Mouse (Mus musculus): Measurements from ENCODE around the gene Myh4.
A peak's percentile ranks its signal among the peaks of the same experiment; 100 is the strongest.

The Myh4 gene

DNA sequence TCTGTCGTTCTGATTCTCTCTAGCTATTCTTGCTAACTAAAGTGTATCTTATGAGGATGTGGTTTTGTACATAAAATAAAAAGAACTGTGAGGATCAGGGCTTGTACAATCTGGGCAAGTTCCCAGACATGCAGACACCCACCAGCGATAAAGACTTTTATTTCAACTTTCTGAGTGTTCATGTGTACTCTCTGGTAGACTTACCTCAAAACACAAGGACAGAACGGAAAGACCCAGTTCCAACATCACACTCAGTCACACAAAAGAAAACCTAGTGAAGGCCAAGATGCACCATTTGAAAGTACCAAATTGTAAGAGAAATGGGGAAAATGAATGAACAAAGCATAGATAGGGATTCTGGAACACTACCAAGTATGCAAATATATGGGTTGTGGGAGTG lies 9.1 kb upstream of the Myh4 start:
- Histone ChIP-seq H3K4me3 (replicated peaks; ENCODE audit: low read length) (no peak overlapping the region), H3K4me1 (replicated peaks; ENCODE audit: low read depth, low read length) (no peaks in the 10 kb centered on the region), H3K36me3 (ENCODE audit: insufficient read depth, low read length) (no peaks in the 10 kb centered on the region), H3K27me3 (ENCODE audit: insufficient read depth, low read length) (no peaks in the 10 kb centered on the region), H3K9me3 (ENCODE audit: low read length) (peaks cover 7% of the 10 kb centered on the region)
- TF ChIP-seq NANOG (IDR thresholded peaks at IDR 0.05; ENCODE audit: borderline replicate concordance, low read length): no peak

DNA sequence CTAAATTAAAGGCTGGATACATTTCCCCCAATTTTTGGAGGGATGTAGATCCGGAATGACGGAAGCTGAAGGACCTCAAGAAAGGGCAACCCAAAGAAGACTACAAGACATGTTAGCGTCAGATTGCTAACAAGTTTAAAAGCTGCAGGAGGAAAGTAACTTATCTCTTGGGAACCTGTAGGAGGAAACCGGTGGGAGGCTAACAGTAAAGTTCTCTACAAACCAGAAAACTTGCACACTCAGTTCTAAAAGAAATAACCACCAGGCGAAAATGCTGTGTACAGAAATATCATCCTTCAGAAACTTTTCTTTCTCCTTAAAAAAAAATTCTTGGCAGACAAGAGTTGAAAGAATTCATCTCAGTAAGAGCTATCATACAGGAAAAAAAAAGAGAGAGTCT lies 8.7 kb upstream of the Myh4 start:
- Histone ChIP-seq H3K27me3 (ENCODE audit: insufficient read depth, low read length) (no peaks in the 10 kb centered on the region), H3K9me3 (ENCODE audit: low read length) (peaks cover 7% of the 10 kb centered on the region), H3K4me1 (replicated peaks; ENCODE audit: low read depth, low read length) (no peaks in the 10 kb centered on the region), H3K4me3 (replicated peaks; ENCODE audit: low read length) (no peak overlapping the region), H3K36me3 (ENCODE audit: insufficient read depth, low read length) (no peaks in the 10 kb centered on the region)
- TF ChIP-seq NANOG (IDR thresholded peaks at IDR 0.05; ENCODE audit: borderline replicate concordance, low read length) (no peak), CTCF (conservative IDR thresholded peaks at IDR 0.05; ENCODE audit: low read length) (no peak), POU5F1 (IDR thresholded peaks at IDR 0.05; ENCODE audit: borderline replicate concordance, low read length) (no peak)

DNA sequence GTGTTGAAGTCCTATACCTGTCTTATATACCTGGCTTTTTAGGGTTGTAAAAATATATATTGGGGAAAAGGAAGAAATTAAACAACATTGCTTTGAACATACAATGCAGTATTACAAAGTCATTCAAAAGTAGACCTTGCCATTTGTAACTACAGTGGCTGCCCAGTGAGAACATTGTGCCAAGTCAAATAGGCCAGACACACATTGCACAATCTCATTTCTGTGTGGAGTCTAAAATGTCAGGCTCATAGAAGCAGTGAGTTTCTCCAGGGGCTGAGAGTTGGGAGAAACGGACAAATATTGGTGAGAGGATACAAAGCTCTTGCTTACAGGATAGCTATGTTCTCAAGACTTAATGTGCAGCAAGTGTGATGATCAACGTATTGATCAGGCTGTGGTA lies 7.9 kb upstream of the Myh4 start:
- no peak for TF ChIP-seq NANOG (IDR thresholded peaks at IDR 0.05; ENCODE audit: borderline replicate concordance, low read length)
- TF ChIP-seq POU5F1 (IDR thresholded peaks at IDR 0.05; ENCODE audit: borderline replicate concordance, low read length): no peak
- TF ChIP-seq CTCF (conservative IDR thresholded peaks at IDR 0.05; ENCODE audit: low read length): no peak

DNA sequence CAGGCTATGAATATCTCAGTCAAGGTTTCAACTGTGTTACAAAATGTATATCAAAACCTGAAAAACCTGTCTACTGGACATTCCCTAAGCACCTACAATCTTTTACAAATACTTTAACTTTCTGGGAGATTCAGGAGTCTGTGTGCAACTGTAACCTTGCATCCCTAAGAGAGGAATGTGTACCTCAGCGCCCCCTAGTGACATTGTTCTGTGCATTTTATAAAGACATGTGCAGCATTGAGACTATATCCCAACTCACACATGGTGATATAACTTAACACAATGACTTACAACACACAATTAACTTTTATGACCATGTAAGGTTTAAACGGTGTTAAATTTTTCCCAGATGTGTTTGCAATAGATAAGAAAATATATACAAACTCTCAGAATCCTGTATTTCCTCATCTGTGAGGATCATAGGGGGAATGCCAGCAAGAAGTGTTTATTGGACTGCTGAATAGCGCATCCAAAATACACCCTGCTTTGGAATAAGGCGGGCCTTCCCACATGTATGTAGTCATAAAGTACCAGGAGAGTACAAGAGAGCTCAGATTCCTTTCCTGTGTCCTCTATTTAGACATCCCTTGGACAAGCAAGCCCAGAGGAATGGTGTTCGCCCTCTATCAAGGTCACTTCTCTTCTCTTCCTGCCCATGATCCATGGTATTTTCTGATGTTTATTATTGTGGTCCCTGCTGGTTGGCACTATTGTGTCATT lies 2.0 kb upstream of the Myh4 start:
- Histone ChIP-seq H3K4me1 (replicated peaks; ENCODE audit: low read depth, low read length) (no peaks in the 10 kb centered on the region), H3K27me3 (ENCODE audit: insufficient read depth, low read length) (no peaks in the 10 kb centered on the region), H3K9me3 (ENCODE audit: low read length) (peaks cover 7% of the 10 kb centered on the region), H3K4me3 (replicated peaks; ENCODE audit: low read length) (no peak overlapping the region), H3K36me3 (ENCODE audit: insufficient read depth, low read length) (no peaks in the 10 kb centered on the region)
- peak; percentile 29 for TF ChIP-seq CTCF (conservative IDR thresholded peaks at IDR 0.05; ENCODE audit: low read length)
- no peak for TF ChIP-seq NANOG (IDR thresholded peaks at IDR 0.05; ENCODE audit: borderline replicate concordance, low read length)
- no peak for TF ChIP-seq POU5F1 (IDR thresholded peaks at IDR 0.05; ENCODE audit: borderline replicate concordance, low read length)

More for the DNA sequence above, 7.9 kb upstream of the Myh4 start:
- Histone ChIP-seq H3K36me3 (ENCODE audit: insufficient read depth, low read length) (no peaks in the 10 kb centered on the region), H3K4me1 (replicated peaks; ENCODE audit: low read depth, low read length) (no peaks in the 10 kb centered on the region), H3K9me3 (ENCODE audit: low read length) (peaks cover 7% of the 10 kb centered on the region), H3K27me3 (ENCODE audit: insufficient read depth, low read length) (no peaks in the 10 kb centered on the region), H3K4me3 (replicated peaks; ENCODE audit: low read length) (no peak overlapping the region)

DNA sequence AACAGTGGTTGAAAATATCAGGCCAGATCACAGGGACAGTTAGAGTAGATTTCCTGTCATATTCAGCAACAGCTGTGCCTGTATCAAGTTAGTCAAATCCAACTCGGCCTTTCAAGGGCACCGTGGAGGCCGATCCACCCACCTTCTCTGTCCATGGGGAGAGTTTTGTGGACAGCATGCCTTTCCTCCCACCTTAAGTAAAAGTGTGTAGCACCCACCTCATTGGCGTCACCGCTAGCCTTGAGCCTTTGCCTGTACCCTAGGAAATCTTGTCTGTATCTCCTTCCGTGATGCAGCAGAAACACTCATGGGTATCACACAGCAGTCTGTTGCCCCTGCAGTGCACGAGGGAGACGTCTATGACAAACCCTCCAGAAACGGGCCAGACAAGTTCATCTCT lies 1.0 kb upstream of the Myh4 start:
- H3K4me1 ChIP-seq (replicated peaks; ENCODE audit: low read depth, low read length): no peaks in the 10 kb centered on the region
- H3K4me3 ChIP-seq (replicated peaks; ENCODE audit: low read length): no peak overlapping the region
- peaks cover 7% of the 10 kb centered on the region for H3K9me3 ChIP-seq (ENCODE audit: low read length)
- no peak for TF ChIP-seq CTCF (conservative IDR thresholded peaks at IDR 0.05; ENCODE audit: low read length)
- TF ChIP-seq NANOG (IDR thresholded peaks at IDR 0.05; ENCODE audit: borderline replicate concordance, low read length): no peak
- TF ChIP-seq POU5F1 (IDR thresholded peaks at IDR 0.05; ENCODE audit: borderline replicate concordance, low read length): no peak
- no peaks in the 10 kb centered on the region for H3K27me3 ChIP-seq (ENCODE audit: insufficient read depth, low read length)
- no peaks in the 10 kb centered on the region for H3K36me3 ChIP-seq (ENCODE audit: insufficient read depth, low read length)

DNA sequence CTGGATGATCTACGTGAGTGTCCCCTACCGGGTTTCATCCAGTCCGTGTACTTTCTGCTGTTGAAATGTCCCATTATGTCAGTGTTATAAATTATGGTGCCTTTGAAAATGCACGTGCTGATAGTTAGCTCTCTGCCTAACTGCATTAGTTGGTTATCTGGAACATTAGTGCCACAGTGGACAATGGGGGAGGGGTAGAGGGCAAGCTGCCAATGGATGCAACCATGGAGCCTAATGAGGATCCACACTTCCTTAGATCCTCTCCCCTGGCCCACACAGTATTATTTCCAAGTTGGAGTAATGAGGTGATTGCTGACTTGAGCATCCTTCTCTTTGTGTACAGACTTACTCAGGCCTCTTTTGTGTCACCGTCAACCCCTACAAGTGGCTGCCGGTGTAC lies 3.2 kb downstream of the Myh4 start:
- Histone ChIP-seq H3K9me3 (ENCODE audit: low read length) (no peaks in the 10 kb centered on the region), H3K4me3 (replicated peaks; ENCODE audit: low read length) (no peak overlapping the region), H3K4me1 (replicated peaks; ENCODE audit: low read depth, low read length) (no peaks in the 10 kb centered on the region), H3K27me3 (ENCODE audit: insufficient read depth, low read length) (no peaks in the 10 kb centered on the region), H3K36me3 (ENCODE audit: insufficient read depth, low read length) (no peaks in the 10 kb centered on the region)
- TF ChIP-seq NANOG (IDR thresholded peaks at IDR 0.05; ENCODE audit: borderline replicate concordance, low read length): no peak
- no peak for TF ChIP-seq POU5F1 (IDR thresholded peaks at IDR 0.05; ENCODE audit: borderline replicate concordance, low read length)
- no peak for TF ChIP-seq CTCF (conservative IDR thresholded peaks at IDR 0.05; ENCODE audit: low read length)

DNA sequence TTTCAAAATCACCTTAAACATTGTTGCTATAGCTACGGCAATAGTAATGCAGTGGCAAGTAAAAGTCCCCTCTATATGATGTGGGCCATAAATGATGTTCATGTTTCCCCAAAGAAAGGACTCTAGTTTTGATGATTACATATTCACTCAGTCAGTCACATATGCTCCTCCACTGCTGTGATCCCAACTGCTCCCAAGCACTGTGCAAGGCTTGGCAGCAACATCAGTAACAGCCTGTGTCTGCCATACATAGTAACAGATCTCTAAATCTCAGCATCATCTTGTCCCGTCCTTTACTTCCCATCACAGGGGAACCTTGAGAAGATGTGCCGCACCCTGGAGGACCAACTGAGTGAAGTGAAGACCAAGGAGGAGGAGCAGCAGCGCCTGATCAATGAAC lies 15.9 kb downstream of the Myh4 start:
- Histone ChIP-seq H3K9me3 (ENCODE audit: low read length) (no peaks in the 10 kb centered on the region), H3K4me1 (replicated peaks; ENCODE audit: low read depth, low read length) (no peaks in the 10 kb centered on the region), H3K27me3 (ENCODE audit: insufficient read depth, low read length) (peaks cover 45% of the 10 kb centered on the region), H3K36me3 (ENCODE audit: insufficient read depth, low read length) (no peaks in the 10 kb centered on the region), H3K4me3 (replicated peaks; ENCODE audit: low read length) (no peak overlapping the region)
- TF ChIP-seq CTCF (conservative IDR thresholded peaks at IDR 0.05; ENCODE audit: low read length): no peak
- no peak for TF ChIP-seq POU5F1 (IDR thresholded peaks at IDR 0.05; ENCODE audit: borderline replicate concordance, low read length)
- no peak for TF ChIP-seq NANOG (IDR thresholded peaks at IDR 0.05; ENCODE audit: borderline replicate concordance, low read length)

DNA sequence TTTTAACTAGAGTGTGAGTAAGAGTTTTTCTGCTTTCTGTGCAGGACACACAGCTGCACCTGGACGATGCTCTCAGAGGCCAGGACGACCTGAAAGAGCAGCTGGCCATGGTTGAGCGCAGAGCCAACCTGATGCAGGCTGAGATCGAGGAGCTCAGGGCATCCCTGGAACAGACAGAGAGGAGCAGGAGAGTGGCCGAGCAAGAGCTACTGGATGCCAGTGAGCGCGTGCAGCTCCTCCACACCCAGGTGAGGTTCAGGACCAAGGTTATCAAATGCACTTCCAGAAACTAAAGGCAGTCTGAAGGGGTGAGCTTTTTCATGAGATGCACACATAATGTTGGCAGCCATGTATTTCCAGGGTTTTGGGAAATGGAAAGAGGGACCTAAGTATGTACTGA lies 19.2 kb downstream of the Myh4 start:
- H3K4me1 ChIP-seq (replicated peaks; ENCODE audit: low read depth, low read length): no peaks in the 10 kb centered on the region; the same call in 1 of the 2 replicates
- no peaks in the 10 kb centered on the region for H3K9me3 ChIP-seq (ENCODE audit: low read length)
- H3K4me3 ChIP-seq (replicated peaks; ENCODE audit: low read length): no peak overlapping the region
- TF ChIP-seq NANOG (IDR thresholded peaks at IDR 0.05; ENCODE audit: borderline replicate concordance, low read length) (no peak), POU5F1 (IDR thresholded peaks at IDR 0.05; ENCODE audit: borderline replicate concordance, low read length) (no peak), CTCF (conservative IDR thresholded peaks at IDR 0.05; ENCODE audit: low read length) (no peak)
- no peaks in the 10 kb centered on the region for H3K36me3 ChIP-seq (ENCODE audit: insufficient read depth, low read length)
- H3K27me3 ChIP-seq (ENCODE audit: insufficient read depth, low read length): peaks cover 64% of the 10 kb centered on the region

DNA sequence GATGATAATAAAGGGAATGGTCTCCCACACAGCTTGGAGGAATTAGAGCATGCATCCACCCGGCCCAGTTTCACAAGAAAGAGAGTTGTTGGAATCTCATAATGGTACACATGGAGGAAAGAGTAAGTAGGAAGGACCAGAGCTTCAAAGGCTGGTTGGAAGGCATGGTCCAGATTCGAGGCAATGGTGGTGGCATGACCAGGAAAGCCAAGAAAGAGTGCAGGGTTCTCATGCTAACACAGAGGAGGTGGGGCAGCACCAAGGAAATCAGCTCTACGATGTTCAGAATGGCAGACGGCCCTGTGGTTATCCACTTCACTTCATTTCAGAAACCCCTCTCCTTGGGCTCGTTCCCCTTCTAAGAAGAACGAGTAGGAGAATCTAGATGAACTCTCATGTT lies 23.1 kb downstream of the Myh4 start:
- Histone ChIP-seq H3K27me3 (ENCODE audit: insufficient read depth, low read length) (peaks cover 32% of the 10 kb centered on the region), H3K4me3 (replicated peaks; ENCODE audit: low read length) (no peak overlapping the region), H3K4me1 (replicated peaks; ENCODE audit: low read depth, low read length) (no peaks in the 10 kb centered on the region; the same call in 1 of the 2 replicates), H3K9me3 (ENCODE audit: low read length) (no peaks in the 10 kb centered on the region), H3K36me3 (ENCODE audit: insufficient read depth, low read length) (no peaks in the 10 kb centered on the region)
- no peak for TF ChIP-seq POU5F1 (IDR thresholded peaks at IDR 0.05; ENCODE audit: borderline replicate concordance, low read length)
- TF ChIP-seq NANOG (IDR thresholded peaks at IDR 0.05; ENCODE audit: borderline replicate concordance, low read length): no peak
- TF ChIP-seq CTCF (conservative IDR thresholded peaks at IDR 0.05; ENCODE audit: low read length): no peak

Data from E14TG2a.4 (cell line).